Mouse (Mus musculus): ENCODE results near the gene Pdf.

DNA sequence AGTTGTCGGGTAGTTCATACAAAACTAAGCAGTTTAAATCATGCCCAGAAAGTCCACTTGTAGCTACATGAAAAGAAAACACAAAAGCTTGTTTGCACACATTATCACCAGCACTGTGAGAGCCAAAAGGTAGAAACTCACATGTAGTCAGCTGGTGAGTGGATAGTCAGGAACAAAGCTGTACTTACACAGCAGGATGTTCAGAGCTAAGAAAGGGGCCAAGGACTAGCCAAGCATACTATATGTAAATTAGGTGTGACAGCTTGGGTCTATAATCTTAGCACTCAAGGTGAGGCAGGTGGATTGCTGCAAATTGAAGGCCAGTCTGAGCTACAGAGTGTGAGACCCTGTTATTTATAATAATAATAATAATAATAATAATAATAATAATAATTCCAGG lies 14.2 kb upstream of the Pdf start:
- TF ChIP-seq CTCF (IDR thresholded peaks at IDR 0.05) (no peak), EP300 (IDR thresholded peaks at IDR 0.05) (no peak)
